Mouse (Mus musculus) lung, adult 18-20 months (tissue): ENCODE measurements at regions not wholly inside any gene's neighbourhood (a gene's known extent, or its start where the extent isn't known, plus 50 kb on each side); places are given as distances from the start of the nearest gene placed in this dataset.

Experiments used
- DNase-seq, 2 experiments: peaks; one replicate each; pipeline ENCODE4 v3.0.0; 2022; ENCODE audit warnings: mixed read lengths in 2 of 2

- no peak for DNase-seq
Measured at GRCm38 (mm10) chr3:115655020-115655419, 59.9 kb downstream of the S1pr1 start.

- no peak for DNase-seq
Measured at GRCm38 (mm10) chr3:115652236-115652635, 62.6 kb downstream of the S1pr1 start.

- DNase-seq, result no peak
Measured at GRCm38 (mm10) chr3:115649338-115650117, 65.3 kb downstream of the S1pr1 start.

GRCm38 (mm10) chr3:115646993-115647392 lies 67.9 kb downstream of the S1pr1 start:
- no peak for DNase-seq

GRCm38 (mm10) chr3:115644307-115644706 lies 70.6 kb downstream of the S1pr1 start:
- no peak for DNase-seq

- peak; percentile 64 to 78 for DNase-seq
Measured at GRCm38 (mm10) chr3:115642846-115643260, 72.0 kb downstream of the S1pr1 start.

- peak in 1 of 2 experiments; percentile 4 for DNase-seq
Measured at GRCm38 (mm10) chr3:115642001-115642845, 72.6 kb downstream of the S1pr1 start.

GRCm38 (mm10) chr3:115641411-115641810 lies 73.5 kb downstream of the S1pr1 start:
- DNase-seq, result peak; percentile 66 to 77

GRCm38 (mm10) chr3:115635487-115635886 lies 79.4 kb downstream of the S1pr1 start:
- DNase-seq, result no peak

- no peak for DNase-seq
Measured at GRCm38 (mm10) chr3:115635081-115635480, 79.8 kb downstream of the S1pr1 start.

GRCm38 (mm10) chr3:115632417-115632743 lies 82.5 kb downstream of the S1pr1 start:
- DNase-seq, result no peak

- DNase-seq, result no peak
Measured at GRCm38 (mm10) chr3:115631573-115632416, 83.1 kb downstream of the S1pr1 start.

- no peak for DNase-seq
Measured at GRCm38 (mm10) chr3:115622920-115623319, 92.0 kb downstream of the S1pr1 start.

GRCm38 (mm10) chr3:115622300-115622699 lies 92.6 kb downstream of the S1pr1 start:
- no peak for DNase-seq

- no peak for DNase-seq
Measured at GRCm38 (mm10) chr3:115619970-115620369, 94.9 kb downstream of the S1pr1 start.

GRCm38 (mm10) chr3:115615994-115616598 lies 98.8 kb downstream of the S1pr1 start:
- peak; percentile 2 to 8 for DNase-seq

GRCm38 (mm10) chr3:115612859-115613258 lies 102.0 kb downstream of the S1pr1 start:
- DNase-seq, result no peak

- no peak for DNase-seq
Measured at GRCm38 (mm10) chr3:115608087-115608486, 106.8 kb downstream of the S1pr1 start.

GRCm38 (mm10) chr3:115604734-115605279 lies 110.1 kb downstream of the S1pr1 start:
- DNase-seq, result no peak

GRCm38 (mm10) chr3:115604267-115604666 lies 110.6 kb downstream of the S1pr1 start:
- no peak for DNase-seq

- DNase-seq, result no peak
Measured at GRCm38 (mm10) chr3:115603803-115604202, 111.1 kb downstream of the S1pr1 start.

- no peak for DNase-seq
Measured at GRCm38 (mm10) chr3:115599281-115599680, 115.6 kb downstream of the S1pr1 start.
